In genomic region chr2:126450210-126450936, GRCm38 (mm10) we compare ENCODE assay signal across 9 mouse cellular contexts. TPM values are rescaled to one million over a fixed set of nuclear protein-coding genes. Genes with fewer than 3 reads are reported as not detected.
DNase-seq lines count a peak whose midpoint lies in the region; ATAC-seq lines count a peak whose summit lies in the region.
"Had no signal": no experiment of that assay in that cellular context is flagged by ENCODE, and none has a peak within 500 bp of the region (broad histone marks: within the 10 kb centered on the region; RNA-seq: fewer than 3 reads in every experiment).

No protein-coding gene starts in this region.

- peak overlapping the region; percentile 47; the same call in 1 of the 2 replicates for H3K27ac ChIP-seq in kidney, embryonic 14.5 days (ENCODE audit: low read depth, low read length)
- no peak overlapping the region for H3K27ac ChIP-seq in hindbrain, embryonic 12.5 days
- H3K27ac ChIP-seq in lung, embryonic 16.5 days (ENCODE audit: low read length) = peak overlapping the region; percentile 90
- H3K27ac ChIP-seq in stomach, embryonic 14.5 days (ENCODE audit: low read length) = peak overlapping the region; percentile 90

- no peak overlapping the region for H3K9ac ChIP-seq in kidney, embryonic 14.5 days (ENCODE audit: low read depth, low read length)
- H3K9ac ChIP-seq in hindbrain, embryonic 12.5 days = no peak overlapping the region
- no peak overlapping the region for H3K9ac ChIP-seq in lung, embryonic 16.5 days (ENCODE audit: low read length)
- no peak overlapping the region for H3K9ac ChIP-seq in stomach, embryonic 14.5 days (replicated peaks; ENCODE audit: low read depth, low read length)

- ATAC-seq in kidney, embryonic 14.5 days (ENCODE audit: low FRiP score, low TSS enrichment) = peak; percentile 60; the same call in 1 of the 2 replicates
- ATAC-seq in hindbrain, embryonic 12.5 days (ENCODE audit: low FRiP score) = peak; percentile 87
- peak; percentile 96 for ATAC-seq in lung, embryonic 16.5 days (ENCODE audit: low read depth)
- peak; percentile 93; the same call in 1 of the 2 replicates for ATAC-seq in stomach, embryonic 14.5 days (ENCODE audit: insufficient number of reproducible peaks, insufficient read depth, low FRiP score, low read depth)
- no peak for ATAC-seq in monocyte, adult 5-6 weeks (replicated peaks; ENCODE audit: insufficient number of reproducible peaks, low FRiP score, low TSS enrichment, poor library complexity, severe bottlenecking)

- no peaks in the 10 kb centered on the region for H3K36me3 ChIP-seq in kidney, embryonic 14.5 days (ENCODE audit: control insufficient read depth, insufficient read depth, low read length)
- no peaks in the 10 kb centered on the region for H3K36me3 ChIP-seq in hindbrain, embryonic 12.5 days
- H3K36me3 ChIP-seq in lung, embryonic 16.5 days (ENCODE audit: control insufficient read depth, insufficient read depth, low read length) = no peaks in the 10 kb centered on the region
- H3K36me3 ChIP-seq in stomach, embryonic 14.5 days (ENCODE audit: control insufficient read depth, insufficient read depth, low read length) = no peaks in the 10 kb centered on the region

- H3K27me3 ChIP-seq in kidney, embryonic 14.5 days (ENCODE audit: control insufficient read depth, insufficient read depth, low read length) = no peaks in the 10 kb centered on the region
- no peaks in the 10 kb centered on the region for H3K27me3 ChIP-seq in hindbrain, embryonic 12.5 days
- H3K27me3 ChIP-seq in lung, embryonic 16.5 days (ENCODE audit: control insufficient read depth, insufficient read depth, low read depth, low read length) = no peaks in the 10 kb centered on the region
- no peaks in the 10 kb centered on the region for H3K27me3 ChIP-seq in stomach, embryonic 14.5 days (ENCODE audit: control insufficient read depth, insufficient read depth, low read length)

- 71% methylated on average over 14 of the region's 14 CpGs for WGBS in kidney, embryonic 14.5 days
- 58% methylated on average over 14 of the region's 14 CpGs for WGBS in hindbrain, embryonic 12.5 days
- 32% methylated on average over 14 of the region's 14 CpGs for WGBS in lung, embryonic 16.5 days
- 34% methylated on average over 14 of the region's 14 CpGs for WGBS in stomach, embryonic 14.5 days

- no peak overlapping the region for H3K4me2 ChIP-seq in kidney, embryonic 14.5 days (replicated peaks; ENCODE audit: low read depth, low read length)
- no peak overlapping the region for H3K4me2 ChIP-seq in hindbrain, embryonic 12.5 days (replicated peaks)
- peak overlapping the region; percentile 10 for H3K4me2 ChIP-seq in lung, embryonic 16.5 days (ENCODE audit: low read depth, low read length)
- H3K4me2 ChIP-seq in stomach, embryonic 14.5 days (replicated peaks; ENCODE audit: low read depth, low read length) = 0 out of 2 replicates have a peak overlapping the region, but pooled peaks have one; percentile 20

- H3K4me1 ChIP-seq in kidney, embryonic 14.5 days (ENCODE audit: control insufficient read depth, insufficient read depth, low read length) = no peaks in the 10 kb centered on the region
- peaks cover 6% of the 10 kb centered on the region; the same call in 1 of the 2 replicates for H3K4me1 ChIP-seq in hindbrain, embryonic 12.5 days
- no peaks in the 10 kb centered on the region; the same call in 1 of the 2 replicates for H3K4me1 ChIP-seq in lung, embryonic 16.5 days (replicated peaks; ENCODE audit: control insufficient read depth, insufficient read depth, low read length)
- H3K4me1 ChIP-seq in stomach, embryonic 14.5 days (ENCODE audit: control insufficient read depth, insufficient read depth, low read length) = peaks cover 7% of the 10 kb centered on the region; the same call in 1 of the 2 replicates

- no peak overlapping the region for H3K4me3 ChIP-seq in kidney, embryonic 14.5 days (ENCODE audit: low read length)
- no peak overlapping the region for H3K4me3 ChIP-seq in hindbrain, embryonic 12.5 days
- H3K4me3 ChIP-seq in lung, embryonic 16.5 days (ENCODE audit: low read length) = no peak overlapping the region
- no peak overlapping the region for H3K4me3 ChIP-seq in stomach, embryonic 14.5 days (ENCODE audit: low read depth, low read length)
- H3K4me3 ChIP-seq: megakaryocyte, embryonic 14.5 days had no signal

- H3K9me3 ChIP-seq in kidney, embryonic 14.5 days (ENCODE audit: control insufficient read depth, low read length) = no peaks in the 10 kb centered on the region
- H3K9me3 ChIP-seq in hindbrain, embryonic 12.5 days (replicated peaks) = no peaks in the 10 kb centered on the region
- no peaks in the 10 kb centered on the region for H3K9me3 ChIP-seq in lung, embryonic 16.5 days (ENCODE audit: control insufficient read depth, low read length)
- H3K9me3 ChIP-seq in stomach, embryonic 14.5 days (ENCODE audit: control insufficient read depth, low read depth, low read length) = no peaks in the 10 kb centered on the region
- H3K9me3 ChIP-seq: megakaryocyte, embryonic 14.5 days had no signal

- no peak for DNase-seq in kidney, adult 9 months
- peak; percentile 26 for DNase-seq in brain, embryonic 18.5 days (ENCODE audit: low read depth, low spot score)
- DNase-seq in frontal cortex, postnatal 36 days (ENCODE audit: low spot score in 2 of 2) = peak; percentile 23 to 36

RNA-seq across cellular contexts. Expression of gene Atp8b4, which starts 50.1 kb away (rescaled TPM):
- polyA plus RNA-seq in kidney, embryonic 14.5 days (2014; fragmentation: Nextera tagmentation; extraction: Ambion mirVana) = 0.18 and 0.29 TPM in 2 replicates
- 0.12 and 0.17 TPM in 2 replicates for polyA plus RNA-seq in hindbrain, embryonic 12.5 days (2016; fragmentation: Nextera tagmentation; extraction: Ambion mirVana)
- polyA plus RNA-seq in lung, embryonic 16.5 days (2015; fragmentation: Nextera tagmentation; extraction: Ambion mirVana) = 1.1 and 1.5 TPM in 2 replicates
- polyA plus RNA-seq in stomach, embryonic 14.5 days (2014; fragmentation: Nextera tagmentation; extraction: Ambion mirVana) = 0.20 and 0.32 TPM in 2 replicates
- total RNA-seq in monocyte, adult 5-6 weeks (2017) = 75.4 to 129 TPM (median 81.3 TPM) in 3 replicates

Comparison
In these comparisons a context has a peak if more than half of its experiments do, and no peak if none do; other contexts are left out.
1. H3K4me2 ChIP-seq: peak in lung, embryonic 16.5 days (single experiment) and stomach, embryonic 14.5 days (single experiment); none in kidney, embryonic 14.5 days (single experiment) and hindbrain, embryonic 12.5 days (single experiment).